Mouse (Mus musculus): ENCODE measurements around the gene Arhgap23. TPM values are rescaled to one million over a fixed set of nuclear protein-coding genes. Genes with fewer than 3 reads are reported as not detected.

Gene Arhgap23
- polyA plus RNA-seq, 1 experiment from 2014 or later: 7.0 TPM

- H3K4me3 ChIP-seq (ENCODE audit: low read depth, low read length): no peak overlapping the region
- WGBS: 49% methylated on average over 51 of the region's 51 CpGs
- ATAC-seq (no peak), DNase-seq (ENCODE audit: low spot score) (no peak)
- H3K9me3 ChIP-seq (ENCODE audit: low read length): no peaks in the 10 kb centered on the region
- no peaks in the 10 kb centered on the region for H3K4me1 ChIP-seq (ENCODE audit: insufficient read depth, low read depth, low read length)
- H3K36me3 ChIP-seq (ENCODE audit: insufficient read depth, low read length): peaks cover 17% of the 10 kb centered on the region
- no peak for TF ChIP-seq EP300 (IDR thresholded peaks at IDR 0.05)
- H3K27me3 ChIP-seq (replicated peaks; ENCODE audit: insufficient read depth, low read length): no peaks in the 10 kb centered on the region
- H3K4me2 ChIP-seq (replicated peaks; ENCODE audit: low read depth, low read length): no peak overlapping the region
- no peak overlapping the region for H3K9ac ChIP-seq (replicated peaks; ENCODE audit: low read depth)
- no peak overlapping the region for H3K27ac ChIP-seq (ENCODE audit: low read length)
Measured at GRCm38 (mm10) chr11:97500720-97501448, 85.6 kb downstream of the Arhgap23 start.

- DNase-seq (ENCODE audit: low spot score) (peak; percentile 45), ATAC-seq (peak; percentile 81)
- Histone ChIP-seq H3K36me3 (ENCODE audit: insufficient read depth, low read length) (peaks cover 11% of the 10 kb centered on the region; the same call in 1 of the 2 replicates), H3K9ac (replicated peaks; ENCODE audit: low read depth) (no peak overlapping the region), H3K9me3 (ENCODE audit: low read length) (no peaks in the 10 kb centered on the region), H3K27me3 (replicated peaks; ENCODE audit: insufficient read depth, low read length) (no peaks in the 10 kb centered on the region), H3K4me2 (replicated peaks; ENCODE audit: low read depth, low read length) (no peak overlapping the region), H3K4me3 (ENCODE audit: low read depth, low read length) (no peak overlapping the region), H3K4me1 (ENCODE audit: insufficient read depth, low read depth, low read length) (no peaks in the 10 kb centered on the region), H3K27ac (ENCODE audit: low read length) (no peak overlapping the region)
- 41% methylated on average over 9 of the region's 9 CpGs for WGBS
- no peak for TF ChIP-seq EP300 (IDR thresholded peaks at IDR 0.05)
- TF ChIP-seq CTCF (IDR thresholded peaks at IDR 0.05): no peak
Measured at GRCm38 (mm10) chr11:97502383-97502782, 87.0 kb downstream of the Arhgap23 start.

- Histone ChIP-seq H3K4me1 (ENCODE audit: insufficient read depth, low read depth, low read length) (no peaks in the 10 kb centered on the region), H3K9me3 (ENCODE audit: low read length) (no peaks in the 10 kb centered on the region), H3K27me3 (replicated peaks; ENCODE audit: insufficient read depth, low read length) (no peaks in the 10 kb centered on the region), H3K9ac (replicated peaks; ENCODE audit: low read depth) (no peak overlapping the region), H3K4me2 (replicated peaks; ENCODE audit: low read depth, low read length) (no peak overlapping the region), H3K36me3 (ENCODE audit: insufficient read depth, low read length) (peaks cover 11% of the 10 kb centered on the region; the same call in 1 of the 2 replicates), H3K4me3 (ENCODE audit: low read depth, low read length) (no peak overlapping the region), H3K27ac (ENCODE audit: low read length) (no peak overlapping the region)
- ATAC-seq: 0 out of 2 replicates have a peak, but pooled peaks have one; percentile 6
- 77% methylated on average over 4 of the region's 4 CpGs for WGBS
- no peak for DNase-seq (ENCODE audit: low spot score)
- TF ChIP-seq CTCF (IDR thresholded peaks at IDR 0.05) (no peak), EP300 (IDR thresholded peaks at IDR 0.05) (no peak)
Measured at GRCm38 (mm10) chr11:97502846-97503245, 87.5 kb downstream of the Arhgap23 start.

- Histone ChIP-seq H3K9me3 (ENCODE audit: low read length) (no peaks in the 10 kb centered on the region), H3K4me3 (ENCODE audit: low read depth, low read length) (no peak overlapping the region), H3K9ac (replicated peaks; ENCODE audit: low read depth) (no peak overlapping the region), H3K27me3 (replicated peaks; ENCODE audit: insufficient read depth, low read length) (no peaks in the 10 kb centered on the region), H3K4me2 (replicated peaks; ENCODE audit: low read depth, low read length) (no peak overlapping the region), H3K4me1 (ENCODE audit: insufficient read depth, low read depth, low read length) (no peaks in the 10 kb centered on the region), H3K27ac (ENCODE audit: low read length) (no peak overlapping the region), H3K36me3 (ENCODE audit: insufficient read depth, low read length) (peaks cover 2% of the 10 kb centered on the region; the same call in 1 of the 2 replicates)
- TF ChIP-seq EP300 (IDR thresholded peaks at IDR 0.05): no peak
- no peak for TF ChIP-seq CTCF (IDR thresholded peaks at IDR 0.05)
- WGBS: 53% methylated on average over 4 of the region's 4 CpGs
- DNase-seq (ENCODE audit: low spot score) (no peak), ATAC-seq (no peak)
Measured at GRCm38 (mm10) chr11:97505784-97506183, 90.5 kb downstream of the Arhgap23 start.

- no peak overlapping the region for H3K27ac ChIP-seq (ENCODE audit: low read length)
- no peak overlapping the region for H3K4me2 ChIP-seq (replicated peaks; ENCODE audit: low read depth, low read length)
- WGBS: 43% methylated on average over 8 of the region's 8 CpGs
- no peaks in the 10 kb centered on the region for H3K36me3 ChIP-seq (ENCODE audit: insufficient read depth, low read length)
- no peak overlapping the region for H3K9ac ChIP-seq (replicated peaks; ENCODE audit: low read depth)
- H3K27me3 ChIP-seq (replicated peaks; ENCODE audit: insufficient read depth, low read length): no peaks in the 10 kb centered on the region
- H3K4me3 ChIP-seq (ENCODE audit: low read depth, low read length): no peak overlapping the region
- DNase-seq (ENCODE audit: low spot score) (no peak), ATAC-seq (no peak)
- no peaks in the 10 kb centered on the region for H3K4me1 ChIP-seq (ENCODE audit: insufficient read depth, low read depth, low read length)
- TF ChIP-seq CTCF (IDR thresholded peaks at IDR 0.05): no peak; the same call in 1 of the 2 replicates
- TF ChIP-seq EP300 (IDR thresholded peaks at IDR 0.05): no peak
- no peaks in the 10 kb centered on the region for H3K9me3 ChIP-seq (ENCODE audit: low read length)
Measured at GRCm38 (mm10) chr11:97506331-97506730, 91.0 kb downstream of the Arhgap23 start.

- H3K4me3 ChIP-seq (ENCODE audit: low read depth, low read length): no peak overlapping the region
Measured at GRCm38 (mm10) chr11:97508198-97508597, 92.9 kb downstream of the Arhgap23 start.

More at GRCm38 (mm10) chr11:97508198-97508597, 92.9 kb downstream of the Arhgap23 start:
- H3K4me2 ChIP-seq (replicated peaks; ENCODE audit: low read depth, low read length): no peak overlapping the region
- ATAC-seq (no peak), DNase-seq (ENCODE audit: low spot score) (no peak)
- H3K27ac ChIP-seq (ENCODE audit: low read length): no peak overlapping the region
- no peaks in the 10 kb centered on the region for H3K36me3 ChIP-seq (ENCODE audit: insufficient read depth, low read length)
- WGBS: 49% methylated on average over 3 of the region's 3 CpGs
- no peaks in the 10 kb centered on the region for H3K9me3 ChIP-seq (ENCODE audit: low read length)
- no peaks in the 10 kb centered on the region for H3K27me3 ChIP-seq (replicated peaks; ENCODE audit: insufficient read depth, low read length)
- H3K9ac ChIP-seq (replicated peaks; ENCODE audit: low read depth): no peak overlapping the region
- 0 out of 2 replicates have a peak, but pooled peaks cover 3% of the 10 kb centered on the region for H3K4me1 ChIP-seq (ENCODE audit: insufficient read depth, low read depth, low read length)
- TF ChIP-seq CTCF (IDR thresholded peaks at IDR 0.05): no peak
- TF ChIP-seq EP300 (IDR thresholded peaks at IDR 0.05): no peak
